Mouse (Mus musculus) CH12.LX (cell line): Measurements from ENCODE around the gene 1700008O03Rik.

ENCODE experiments used
- CTCF ChIP-seq, 2 experiments: IDR thresholded peaks in 1 of 2; conservative IDR thresholded peaks in 1 of 2; 2 replicates each; pipeline ENCODE4 v1.5.1; 2011 to 2012; ENCODE audit warnings: low read depth in 2 of 2, low read length in 2 of 2, improper control_type of control experiment in 1 of 2, inconsistent platforms in 1 of 2, mild to moderate bottlenecking in 1 of 2, moderate library complexity in 1 of 2
- GABPA ChIP-seq: IDR thresholded peaks from 2 replicates; pipeline ENCODE4 v1.6.1; 2012; ENCODE audit warnings: low read depth, low read length, improper control_type of control experiment, inconsistent platforms; ENCODE audit not compliant: insufficient replicate concordance
- POLR2AphosphoS2 ChIP-seq: IDR thresholded peaks from 2 replicates; pipeline ENCODE4 v1.6.1; 2011; ENCODE audit warnings: low read depth, low read length, improper control_type of control experiment
- SMC3 ChIP-seq: IDR thresholded peaks from 2 replicates; pipeline ENCODE4 v1.6.1; 2011; ENCODE audit warnings: low read depth, low read length, improper control_type of control experiment
- TCF12 ChIP-seq: IDR thresholded peaks from 2 replicates; pipeline ENCODE4 v1.6.1; 2014; ENCODE audit warnings: low read depth, mild to moderate bottlenecking, inconsistent platforms, low read length, improper control_type of control experiment
- ZNF384 ChIP-seq: IDR thresholded peaks from 2 replicates; pipeline ENCODE4 v1.6.1; 2012; ENCODE audit warnings: low read depth, low read length, improper control_type of control experiment, inconsistent platforms

DNA sequence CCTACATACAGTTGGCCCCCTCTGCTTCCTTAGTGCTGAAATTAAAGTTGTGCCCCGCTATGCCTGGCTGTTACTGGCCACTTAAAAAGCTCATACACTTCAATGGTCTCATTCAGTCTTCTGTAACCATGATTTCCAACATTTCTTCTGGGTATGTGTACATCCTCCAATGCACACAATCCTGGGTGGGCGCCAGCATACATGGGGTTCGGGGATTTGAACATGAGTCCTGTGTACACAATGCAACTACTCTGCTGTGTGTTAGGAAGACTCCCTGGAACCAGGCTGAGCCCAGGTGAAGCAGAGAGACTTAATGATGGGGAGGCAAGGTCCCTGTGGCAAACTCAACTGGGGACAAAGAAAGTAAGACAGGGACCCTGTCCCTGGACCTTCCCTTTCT is 9.8 kb downstream of the 1700008O03Rik start:
- TF ChIP-seq ZNF384 (no peak), SMC3 (no peak), POLR2AphosphoS2 (no peak), CTCF (conservative IDR thresholded peaks at IDR 0.05 in 1 of 2, IDR thresholded peaks at IDR 0.05 in 1 of 2; ENCODE audit: low read depth in 2 of 2, low read length in 2 of 2) (no peak), GABPA (no peak), TCF12 (no peak)
